Mouse (Mus musculus): ENCODE measurements around the gene Tars. TPM values are rescaled to one million over a fixed set of nuclear protein-coding genes. Genes with fewer than 3 reads are reported as not detected.

The Tars gene
- polyA plus RNA-seq, 2 experiments, result 28.3 to 37.6 TPM

GRCm38 (mm10) chr15:11380616-11381015 lies 18.8 kb downstream of the Tars start:
- Histone ChIP-seq H3K36me3 (replicated peaks; ENCODE audit: control insufficient read depth, insufficient read depth, low read depth) (peaks cover 19% of the 10 kb centered on the region), H3K27ac (no peak overlapping the region), H3K9me3 (ENCODE audit: control insufficient read depth, low read length) (no peaks in the 10 kb centered on the region), H3K27me3 (ENCODE audit: control insufficient read depth, insufficient read depth, low read length) (no peaks in the 10 kb centered on the region), H3K9ac (replicated peaks) (no peak overlapping the region), H3K4me3 (ENCODE audit: insufficient read depth in 1 of 2, low read depth in 2 of 2, low read length in 2 of 2) (no peak overlapping the region), H3K4me2 (ENCODE audit: low read depth) (no peak overlapping the region), H3K4me1 (replicated peaks; ENCODE audit: control insufficient read depth in 2 of 2, insufficient read depth in 2 of 2, low read length in 1 of 2) (no peaks in the 10 kb centered on the region)
- ATAC-seq (ENCODE audit: insufficient read depth), result no peak
- no peak for DNase-seq (ENCODE audit: low read depth in 3 of 3, low spot score in 3 of 3)
- no peak for TF ChIP-seq CTCF (IDR thresholded peaks at IDR 0.05; ENCODE audit: low read depth)
- TF ChIP-seq EP300 (IDR thresholded peaks at IDR 0.05; ENCODE audit: low read depth), result no peak
- 64% methylated on average over 8 of the region's 8 CpGs for WGBS (ENCODE audit: insufficient replicate concordance)

DNA sequence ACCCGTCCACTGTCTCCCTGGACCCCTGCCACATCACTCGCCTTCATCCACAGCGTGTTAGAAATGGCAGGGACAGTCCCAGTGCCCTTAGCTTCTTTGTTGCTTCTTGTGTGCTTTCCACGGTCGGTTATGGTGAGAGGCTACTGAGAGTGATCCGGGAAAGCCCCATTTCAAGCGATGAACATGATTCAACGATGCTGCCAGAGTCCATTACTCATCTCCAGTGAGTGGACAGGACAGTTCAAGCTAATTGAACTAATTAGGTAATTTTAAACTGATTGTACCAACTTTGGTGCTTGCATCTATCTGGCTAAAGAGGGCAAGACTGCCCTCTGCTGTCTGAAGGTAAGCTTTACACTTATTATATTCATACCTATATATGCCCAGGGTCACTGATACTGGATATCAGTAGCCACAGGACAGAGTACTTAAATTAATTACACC lies 19.4 kb downstream of the Tars start:
- WGBS (ENCODE audit: insufficient replicate concordance), result 42% methylated on average over 8 of the region's 8 CpGs
- no peaks in the 10 kb centered on the region for H3K27me3 ChIP-seq (ENCODE audit: control insufficient read depth, insufficient read depth, low read length)
- ATAC-seq (ENCODE audit: insufficient read depth), result no peak

DNA sequence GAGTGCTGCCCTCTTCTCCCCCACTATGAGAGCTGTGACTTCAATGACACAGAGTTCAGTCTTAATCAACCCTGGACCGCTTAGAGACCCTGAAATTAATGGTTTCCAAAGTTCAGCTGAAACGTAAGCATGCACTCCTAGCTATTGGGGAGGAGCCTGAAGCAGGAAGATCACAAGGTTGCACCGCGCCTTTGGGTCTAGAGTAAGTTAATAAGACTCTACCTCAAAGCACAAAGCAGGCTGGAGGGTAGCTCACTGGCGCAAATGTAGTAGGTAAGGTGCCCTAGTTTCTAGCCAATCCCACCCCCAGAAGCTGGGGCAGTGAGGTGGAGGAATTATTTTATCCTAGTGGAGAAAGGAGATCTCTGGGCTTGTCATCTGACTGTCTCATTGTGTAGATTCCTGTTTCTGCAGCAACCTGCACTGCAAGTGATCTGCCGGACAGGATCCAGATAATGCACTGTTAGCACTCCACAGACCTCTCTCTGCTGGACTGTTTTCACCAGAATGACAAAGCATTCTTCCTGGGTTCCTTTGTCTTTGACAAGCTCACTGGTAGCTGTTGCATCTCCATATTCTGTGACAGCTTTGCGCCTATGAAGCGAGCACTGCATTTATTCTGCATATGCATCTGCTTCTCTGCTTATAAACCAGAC lies 19.9 kb downstream of the Tars start:
- no peaks in the 10 kb centered on the region for H3K9me3 ChIP-seq (ENCODE audit: control insufficient read depth, low read length)
- no peak overlapping the region for H3K4me2 ChIP-seq (ENCODE audit: low read depth)
- no peak for TF ChIP-seq EP300 (IDR thresholded peaks at IDR 0.05; ENCODE audit: low read depth)
- H3K36me3 ChIP-seq (replicated peaks; ENCODE audit: control insufficient read depth, insufficient read depth, low read depth), result peaks cover 8% of the 10 kb centered on the region
- ATAC-seq (ENCODE audit: insufficient read depth) (no peak), DNase-seq (ENCODE audit: low read depth in 3 of 3, low spot score in 3 of 3) (no peak)
- no peaks in the 10 kb centered on the region for H3K27me3 ChIP-seq (ENCODE audit: control insufficient read depth, insufficient read depth, low read length)
- H3K4me1 ChIP-seq (replicated peaks; ENCODE audit: control insufficient read depth in 2 of 2, insufficient read depth in 2 of 2, low read length in 1 of 2), result no peaks in the 10 kb centered on the region
- no peak overlapping the region for H3K9ac ChIP-seq (replicated peaks)
- H3K4me3 ChIP-seq (ENCODE audit: insufficient read depth in 1 of 2, low read depth in 2 of 2, low read length in 2 of 2), result no peak overlapping the region
- H3K27ac ChIP-seq, result no peak overlapping the region
- WGBS (ENCODE audit: insufficient replicate concordance), result 71% methylated on average over 8 of the region's 8 CpGs

More for the DNA sequence above, 19.4 kb downstream of the Tars start:
- DNase-seq (ENCODE audit: low read depth in 3 of 3, low spot score in 3 of 3), result no peak
- H3K4me2 ChIP-seq (ENCODE audit: low read depth), result no peak overlapping the region
- TF ChIP-seq EP300 (IDR thresholded peaks at IDR 0.05; ENCODE audit: low read depth) (no peak), CTCF (IDR thresholded peaks at IDR 0.05; ENCODE audit: low read depth) (peak; percentile 48; the same call in 1 of the 2 replicates)
- H3K4me3 ChIP-seq (ENCODE audit: insufficient read depth in 1 of 2, low read depth in 2 of 2, low read length in 2 of 2), result no peak overlapping the region
- H3K9ac ChIP-seq (replicated peaks), result no peak overlapping the region
- no peaks in the 10 kb centered on the region for H3K9me3 ChIP-seq (ENCODE audit: control insufficient read depth, low read length)
- no peaks in the 10 kb centered on the region for H3K4me1 ChIP-seq (replicated peaks; ENCODE audit: control insufficient read depth in 2 of 2, insufficient read depth in 2 of 2, low read length in 1 of 2)
- no peak overlapping the region for H3K27ac ChIP-seq
- H3K36me3 ChIP-seq (replicated peaks; ENCODE audit: control insufficient read depth, insufficient read depth, low read depth), result peaks cover 14% of the 10 kb centered on the region

DNA sequence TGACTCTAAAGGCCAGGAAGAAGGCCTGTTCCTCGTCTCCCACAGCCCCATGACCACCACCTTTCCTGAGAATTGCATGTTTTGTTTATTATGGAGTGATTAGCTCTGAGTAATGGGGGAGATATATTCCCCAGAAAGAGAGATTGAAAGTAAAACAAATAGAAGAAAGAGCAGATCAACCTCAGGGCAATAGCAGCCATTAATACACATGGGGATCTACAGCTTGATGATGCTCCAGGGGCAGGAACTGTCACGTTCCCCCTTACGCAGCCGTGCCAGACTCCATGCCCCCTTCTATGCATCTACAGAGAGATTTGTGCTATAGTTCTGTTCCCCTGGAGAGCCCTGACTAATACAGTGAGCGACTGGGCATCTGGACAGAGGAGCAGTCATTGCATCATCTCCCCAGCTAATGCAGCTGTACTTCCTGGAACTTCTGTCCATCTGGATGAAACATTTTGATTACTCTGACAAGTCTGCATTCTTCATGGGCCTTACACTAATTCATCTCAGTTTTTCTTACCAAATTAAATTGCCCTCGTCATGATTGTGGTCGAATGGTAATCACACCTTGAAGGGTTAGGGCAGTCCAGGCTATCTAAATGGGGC lies 28.9 kb downstream of the Tars start:
- no peak overlapping the region for H3K4me2 ChIP-seq (ENCODE audit: low read depth)
- TF ChIP-seq CTCF (IDR thresholded peaks at IDR 0.05; ENCODE audit: low read depth) (no peak), EP300 (IDR thresholded peaks at IDR 0.05; ENCODE audit: low read depth) (no peak)
- no peak overlapping the region for H3K27ac ChIP-seq
- H3K9me3 ChIP-seq (ENCODE audit: control insufficient read depth, low read length), result no peaks in the 10 kb centered on the region
- ATAC-seq (ENCODE audit: insufficient read depth) (no peak), DNase-seq (ENCODE audit: low read depth in 3 of 3, low spot score in 3 of 3) (no peak)
- H3K4me1 ChIP-seq (replicated peaks; ENCODE audit: control insufficient read depth in 2 of 2, insufficient read depth in 2 of 2, low read length in 1 of 2), result no peaks in the 10 kb centered on the region
- WGBS (ENCODE audit: insufficient replicate concordance), result 56% methylated on average over 7 of the region's 7 CpGs
- H3K4me3 ChIP-seq (ENCODE audit: insufficient read depth in 1 of 2, low read depth in 2 of 2, low read length in 2 of 2), result no peak overlapping the region
- no peaks in the 10 kb centered on the region for H3K27me3 ChIP-seq (ENCODE audit: control insufficient read depth, insufficient read depth, low read length)
- no peak overlapping the region for H3K9ac ChIP-seq (replicated peaks)
- no peaks in the 10 kb centered on the region for H3K36me3 ChIP-seq (replicated peaks; ENCODE audit: control insufficient read depth, insufficient read depth, low read depth)

DNA sequence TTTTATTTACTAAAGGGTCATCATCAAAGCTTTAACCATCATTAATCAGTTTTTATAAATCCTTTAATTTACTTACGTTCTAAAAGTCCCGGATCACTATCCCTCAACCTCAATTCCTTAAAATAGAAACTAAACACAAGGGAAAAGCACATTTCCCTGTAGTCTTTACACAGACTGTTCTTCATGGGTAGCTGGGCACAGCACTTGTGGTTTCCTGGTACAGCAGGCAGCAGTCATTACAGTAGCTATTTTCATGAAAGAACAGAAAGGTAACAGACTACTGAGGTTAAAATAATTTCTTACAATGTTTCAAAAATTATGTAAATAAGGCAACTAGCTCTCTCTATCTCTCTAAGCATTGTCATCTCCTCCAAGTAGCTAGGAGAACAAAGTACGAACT lies 29.9 kb downstream of the Tars start:
- TF ChIP-seq CTCF (IDR thresholded peaks at IDR 0.05; ENCODE audit: low read depth), result no peak
- no peak for TF ChIP-seq EP300 (IDR thresholded peaks at IDR 0.05; ENCODE audit: low read depth)
- ATAC-seq (ENCODE audit: insufficient read depth) (no peak), DNase-seq (ENCODE audit: low read depth in 3 of 3, low spot score in 3 of 3) (no peak)
- WGBS (ENCODE audit: insufficient replicate concordance), result 70% methylated on average over 3 of the region's 3 CpGs
- no peak overlapping the region for H3K4me3 ChIP-seq (ENCODE audit: insufficient read depth in 1 of 2, low read depth in 2 of 2, low read length in 2 of 2)
- H3K27me3 ChIP-seq (ENCODE audit: control insufficient read depth, insufficient read depth, low read length), result no peaks in the 10 kb centered on the region
- no peak overlapping the region for H3K9ac ChIP-seq (replicated peaks)
- no peaks in the 10 kb centered on the region for H3K4me1 ChIP-seq (replicated peaks; ENCODE audit: control insufficient read depth in 2 of 2, insufficient read depth in 2 of 2, low read length in 1 of 2)
- no peak overlapping the region for H3K4me2 ChIP-seq (ENCODE audit: low read depth)
- no peak overlapping the region for H3K27ac ChIP-seq
- no peaks in the 10 kb centered on the region for H3K36me3 ChIP-seq (replicated peaks; ENCODE audit: control insufficient read depth, insufficient read depth, low read depth)
- H3K9me3 ChIP-seq (ENCODE audit: control insufficient read depth, low read length), result no peaks in the 10 kb centered on the region
